ENCODE assay signal across 8 mouse cellular contexts in the genomic region with DNA sequence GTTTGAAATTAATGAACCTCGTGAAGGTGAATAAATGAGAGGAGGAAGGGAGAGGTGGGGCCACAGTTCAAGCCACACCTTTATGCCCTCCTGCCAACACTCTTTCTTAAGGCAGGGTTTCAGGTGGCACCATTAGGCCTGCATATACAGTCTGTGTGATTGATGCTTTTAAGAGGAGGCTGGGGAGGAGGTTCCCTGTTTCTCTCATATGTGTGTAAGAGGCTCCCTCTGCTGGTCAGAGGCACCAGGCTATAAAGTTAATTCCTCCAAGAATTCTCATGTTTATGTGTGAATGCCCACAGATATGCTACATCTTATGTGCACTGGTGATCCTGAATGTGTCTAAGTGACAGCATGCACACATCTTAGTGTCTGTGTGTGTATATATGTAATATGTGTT. TPM values are rescaled to one million over a fixed set of nuclear protein-coding genes. Genes with fewer than 3 reads are reported as not detected.
DNase-seq lines count a peak whose midpoint lies in the region; ATAC-seq and TF ChIP-seq lines count a peak whose summit lies in the region.

No protein-coding gene starts in this region.

- no peaks in the 10 kb centered on the region for H3K27me3 ChIP-seq in kidney, postnatal 0 days (ENCODE audit: insufficient read depth, low read length)
- no peaks in the 10 kb centered on the region for H3K27me3 ChIP-seq in limb, embryonic 14.5 days (ENCODE audit: control insufficient read depth, insufficient read depth, low read length)
- 0 out of 2 replicates have a peak, but pooled peaks cover 5% of the 10 kb centered on the region for H3K27me3 ChIP-seq in neural tube, embryonic 11.5 days (ENCODE audit: control insufficient read depth, insufficient read depth, low read length)
- no peaks in the 10 kb centered on the region for H3K27me3 ChIP-seq in stomach, postnatal 0 days (ENCODE audit: control insufficient read depth, insufficient read depth, low read length)

- WGBS in kidney, postnatal 0 days: 26% methylated on average over 1 of the region's 1 CpGs
- WGBS in limb, embryonic 14.5 days: 26% methylated on average over 1 of the region's 1 CpGs
- WGBS in neural tube, embryonic 11.5 days: 64% methylated on average over 1 of the region's 1 CpGs
- 37% methylated on average over 1 of the region's 1 CpGs for WGBS in stomach, postnatal 0 days

- 0 out of 2 replicates have a peak, but pooled peaks cover 4% of the 10 kb centered on the region for H3K4me1 ChIP-seq in kidney, postnatal 0 days (replicated peaks; ENCODE audit: insufficient read depth, low read length)
- no peaks in the 10 kb centered on the region for H3K4me1 ChIP-seq in limb, embryonic 14.5 days (ENCODE audit: control insufficient read depth, insufficient read depth, low read length)
- no peaks in the 10 kb centered on the region for H3K4me1 ChIP-seq in neural tube, embryonic 11.5 days (ENCODE audit: control insufficient read depth, insufficient read depth, low read length)
- no peaks in the 10 kb centered on the region for H3K4me1 ChIP-seq in stomach, postnatal 0 days (replicated peaks; ENCODE audit: control insufficient read depth, insufficient read depth)

- H3K9ac ChIP-seq in kidney, postnatal 0 days (ENCODE audit: low read depth, low read length): no peak overlapping the region
- H3K9ac ChIP-seq in limb, embryonic 14.5 days (ENCODE audit: low read depth, low read length, severe bottlenecking): no peak overlapping the region
- no peak overlapping the region for H3K9ac ChIP-seq in neural tube, embryonic 11.5 days (ENCODE audit: low read length)
- H3K9ac ChIP-seq in stomach, postnatal 0 days (ENCODE audit: low read length): no peak overlapping the region

- H3K36me3 ChIP-seq in kidney, postnatal 0 days (ENCODE audit: insufficient read depth, low read length): no peaks in the 10 kb centered on the region
- H3K36me3 ChIP-seq in limb, embryonic 14.5 days (ENCODE audit: control insufficient read depth, insufficient read depth, low read length): no peaks in the 10 kb centered on the region
- H3K36me3 ChIP-seq in neural tube, embryonic 11.5 days (ENCODE audit: control insufficient read depth, insufficient read depth, low read length): no peaks in the 10 kb centered on the region
- H3K36me3 ChIP-seq in stomach, postnatal 0 days (ENCODE audit: control insufficient read depth, insufficient read depth, low read length): no peaks in the 10 kb centered on the region

- ATAC-seq in kidney, postnatal 0 days (replicated peaks; ENCODE audit: low FRiP score, low read depth): 0 out of 2 replicates have a peak, but pooled peaks have one; percentile 44
- peak; percentile 75 for ATAC-seq in limb, embryonic 14.5 days (ENCODE audit: low FRiP score, low read depth)
- no peak for ATAC-seq in neural tube, embryonic 11.5 days (ENCODE audit: insufficient read depth, low FRiP score, low TSS enrichment)
- peak; percentile 71 for ATAC-seq in stomach, postnatal 0 days (ENCODE audit: low FRiP score, low TSS enrichment)

- H3K4me2 ChIP-seq in kidney, postnatal 0 days (ENCODE audit: low read length): no peak overlapping the region
- H3K4me2 ChIP-seq in limb, embryonic 14.5 days (replicated peaks; ENCODE audit: low read depth, low read length, severe bottlenecking): no peak overlapping the region
- H3K4me2 ChIP-seq in neural tube, embryonic 11.5 days (ENCODE audit: low read depth): no peak overlapping the region
- H3K4me2 ChIP-seq in stomach, postnatal 0 days (replicated peaks; ENCODE audit: low read depth): no peak overlapping the region

- H3K4me3 ChIP-seq in kidney, postnatal 0 days (replicated peaks; ENCODE audit: low read depth, low read length): no peak overlapping the region
- H3K4me3 ChIP-seq in limb, embryonic 14.5 days (replicated peaks; ENCODE audit: low read length): no peak overlapping the region
- H3K4me3 ChIP-seq in neural tube, embryonic 11.5 days (ENCODE audit: low read depth, low read length): no peak overlapping the region
- H3K4me3 ChIP-seq in stomach, postnatal 0 days (ENCODE audit: low read depth, low read length): no peak overlapping the region

- TF ChIP-seq POLR2A in limb, embryonic 14.5 days (IDR thresholded peaks at IDR 0.05; ENCODE audit: borderline replicate concordance, extremely low read depth, insufficient read depth, insufficient read length): no peak

- peak; percentile 91 for TF ChIP-seq CTCF in kidney, postnatal 0 days (IDR thresholded peaks at IDR 0.05; ENCODE audit: low read depth)
- TF ChIP-seq CTCF in stomach, postnatal 0 days (IDR thresholded peaks at IDR 0.05; ENCODE audit: low read depth): peak; percentile 92

- H3K27ac ChIP-seq in kidney, postnatal 0 days: no peak overlapping the region
- no peak overlapping the region for H3K27ac ChIP-seq in limb, embryonic 14.5 days (replicated peaks; ENCODE audit: low read depth, low read length)
- no peak overlapping the region for H3K27ac ChIP-seq in neural tube, embryonic 11.5 days (ENCODE audit: low read depth, low read length)
- no peak overlapping the region for H3K27ac ChIP-seq in stomach, postnatal 0 days (replicated peaks)

- TF ChIP-seq EP300 in stomach, postnatal 0 days (optimal IDR thresholded peaks at IDR 0.05): no peak

- DNase-seq in B cell, adult 2 months: peak; percentile 64 to 71
- peak; percentile 64 to 92 for DNase-seq in adrenal gland, adult (ENCODE audit: inconsistent age in 2 of 2, low spot score in 1 of 2)
- peak; percentile 82 for DNase-seq in embryo, embryonic 10 days (ENCODE audit: low spot score)
- DNase-seq in heart, adult 8-10 months (ENCODE audit: low spot score): peak; percentile 72
- DNase-seq in kidney, postnatal 0 days (ENCODE audit: low spot score): peak; percentile 93
- DNase-seq in limb, embryonic 14.5 days (ENCODE audit: low spot score): peak; percentile 85
- DNase-seq in neural tube, embryonic 11.5 days (ENCODE audit: low spot score): peak; percentile 50
- DNase-seq in stomach, postnatal 0 days (ENCODE audit: low spot score): peak; percentile 73

- H3K9me3 ChIP-seq in kidney, postnatal 0 days (replicated peaks; ENCODE audit: low read length): no peaks in the 10 kb centered on the region
- no peaks in the 10 kb centered on the region for H3K9me3 ChIP-seq in limb, embryonic 14.5 days (ENCODE audit: control insufficient read depth, low read length)
- H3K9me3 ChIP-seq in neural tube, embryonic 11.5 days (ENCODE audit: control insufficient read depth, low read length): no peaks in the 10 kb centered on the region
- H3K9me3 ChIP-seq in stomach, postnatal 0 days (ENCODE audit: control insufficient read depth, low read length): no peaks in the 10 kb centered on the region

RNA-seq across cellular contexts. Expression of gene Cyp4f17, which starts 11.2 kb away (rescaled TPM):
- 1 to 10 TPM; 4.8 to 9.0 (median 7.8) TPM for total RNA-seq in heart, adult 8-10 months (2022)
- polyA plus RNA-seq in kidney, postnatal 0 days (2015; fragmentation: Nextera tagmentation; extraction: Ambion mirVana): 6.6 and 6.8 TPM in 2 replicates
- polyA plus RNA-seq in limb, embryonic 14.5 days (2012; rRNA removed): 16.5 and 26.0 TPM in 2 replicates
- polyA plus RNA-seq in limb, embryonic 14.5 days (2014; fragmentation: Nextera tagmentation; extraction: Ambion mirVana): 7.7 and 11.7 TPM in 2 replicates
- 6.6 TPM in 2 replicates for polyA plus RNA-seq in neural tube, embryonic 11.5 days (2014; fragmentation: Nextera tagmentation; extraction: Ambion mirVana)
- 3.5 and 3.8 TPM in 2 replicates for polyA plus RNA-seq in stomach, postnatal 0 days (2015; fragmentation: Nextera tagmentation; extraction: Ambion mirVana)

RNA-seq across cellular contexts. Expression of gene Cyp4f16, which starts 41.8 kb away (rescaled TPM):
- 1 to 10 TPM; 6.5 to 9.8 (median 7.3) TPM for total RNA-seq in heart, adult 8-10 months (2022)
- polyA plus RNA-seq in kidney, postnatal 0 days (2015; fragmentation: Nextera tagmentation; extraction: Ambion mirVana): 24.0 and 25.4 TPM in 2 replicates
- 34.0 and 39.5 TPM in 2 replicates for polyA plus RNA-seq in limb, embryonic 14.5 days (2012; rRNA removed)
- 16.7 and 18.6 TPM in 2 replicates for polyA plus RNA-seq in limb, embryonic 14.5 days (2014; fragmentation: Nextera tagmentation; extraction: Ambion mirVana)
- 11.3 and 12.1 TPM in 2 replicates for polyA plus RNA-seq in neural tube, embryonic 11.5 days (2014; fragmentation: Nextera tagmentation; extraction: Ambion mirVana)
- 18.3 and 18.6 TPM in 2 replicates for polyA plus RNA-seq in stomach, postnatal 0 days (2015; fragmentation: Nextera tagmentation; extraction: Ambion mirVana)

RNA-seq across cellular contexts. Expression of gene Cyp4f39, which starts 42.1 kb away (rescaled TPM):
- under 1 TPM in 1 of 4 experiments, not detected in 3; 0.23 TPM for total RNA-seq in heart, adult 8-10 months (2022)
- polyA plus RNA-seq in kidney, postnatal 0 days (2015; fragmentation: Nextera tagmentation; extraction: Ambion mirVana): 0.54 and 0.98 TPM in 2 replicates
- 5.3 and 5.5 TPM in 2 replicates for polyA plus RNA-seq in limb, embryonic 14.5 days (2012; rRNA removed)
- polyA plus RNA-seq in limb, embryonic 14.5 days (2014; fragmentation: Nextera tagmentation; extraction: Ambion mirVana): 11.3 and 14.0 TPM in 2 replicates
- polyA plus RNA-seq in neural tube, embryonic 11.5 days (2014; fragmentation: Nextera tagmentation; extraction: Ambion mirVana): 0.53 and 0.74 TPM in 2 replicates
- polyA plus RNA-seq in stomach, postnatal 0 days (2015; fragmentation: Nextera tagmentation; extraction: Ambion mirVana): 56.5 and 57.9 TPM in 2 replicates
